Mouse (Mus musculus) kidney, embryonic 15.5 days (tissue): ENCODE data around the gene Gm5157. TPM values are rescaled to one million over a fixed set of nuclear protein-coding genes. Genes with fewer than 3 reads are reported as not detected.
"Not testable (repeated sequence)": the region's sequence is repeated elsewhere in the genome, so short reads cannot be mapped to it uniquely, and the experiment has no call there.

Source experiments
- ATAC-seq: fragments of 200-750 bp; cut with Nextera tagmentation; replicated peaks from 2 replicates; pipeline ENCODE4 v1.8.0; 2017; ENCODE audit warnings: moderate TSS enrichment; ENCODE audit not compliant: low FRiP score
- H3K27ac ChIP-seq: fragments of 300-500 bp; sonication (generic); 2 replicates; pipeline ENCODE4 v1.5.1; 2015; ENCODE audit warnings: mild to moderate bottlenecking, inconsistent platforms
- H3K27me3 ChIP-seq: fragments of 300-500 bp; sonication (generic); 2 replicates; pipeline ENCODE4 v1.6.1; 2015; ENCODE audit warnings: inconsistent platforms
- H3K36me3 ChIP-seq: fragments of 300-500 bp; sonication (generic); 2 replicates; pipeline ENCODE4 v1.6.1; 2015; ENCODE audit warnings: inconsistent platforms
- H3K4me1 ChIP-seq: fragments of 300-500 bp; sonication (generic); 2 replicates; pipeline ENCODE4 v1.6.1; 2015; ENCODE audit warnings: inconsistent platforms
- H3K4me2 ChIP-seq: fragments of 300-500 bp; sonication (generic); 2 replicates; pipeline ENCODE4 v1.6.1; 2015; ENCODE audit warnings: moderate library complexity, mild to moderate bottlenecking, inconsistent platforms
- H3K4me3 ChIP-seq: fragments of 300-500 bp; sonication (generic); replicated peaks from 2 replicates; pipeline ENCODE4 v1.5.1; 2015; ENCODE audit warnings: mild to moderate bottlenecking, inconsistent platforms
- H3K9ac ChIP-seq: fragments of 300-500 bp; sonication (generic); 2 replicates; pipeline ENCODE4 v1.6.1; 2015; ENCODE audit warnings: mild to moderate bottlenecking, inconsistent platforms
- H3K9me3 ChIP-seq: fragments of 300-500 bp; sonication (generic); replicated peaks from 2 replicates; pipeline ENCODE4 v1.6.1; 2016; ENCODE audit warnings: inconsistent platforms
- WGBS: fragments of 180-500 bp; shearing (Covaris S2); methylation state at CpG from one replicate; pipeline ENCODE4 v1.1.7; 2015; ENCODE audit warnings: mixed read lengths; 5-methylcytosine and 5-hydroxymethylcytosine counted together
- polyA plus RNA-seq: library from polyadenylated mRNA; unstranded; fragments of >200 nt; fragmentation: Nextera tagmentation; extraction: Ambion mirVana; gene quantifications from 2 replicates; pipeline ENCODE4 v1.2.1, GENCODE M21; 2015

Gm5157 gene
- polyA plus RNA-seq, result not detected in 2 replicates

DNA sequence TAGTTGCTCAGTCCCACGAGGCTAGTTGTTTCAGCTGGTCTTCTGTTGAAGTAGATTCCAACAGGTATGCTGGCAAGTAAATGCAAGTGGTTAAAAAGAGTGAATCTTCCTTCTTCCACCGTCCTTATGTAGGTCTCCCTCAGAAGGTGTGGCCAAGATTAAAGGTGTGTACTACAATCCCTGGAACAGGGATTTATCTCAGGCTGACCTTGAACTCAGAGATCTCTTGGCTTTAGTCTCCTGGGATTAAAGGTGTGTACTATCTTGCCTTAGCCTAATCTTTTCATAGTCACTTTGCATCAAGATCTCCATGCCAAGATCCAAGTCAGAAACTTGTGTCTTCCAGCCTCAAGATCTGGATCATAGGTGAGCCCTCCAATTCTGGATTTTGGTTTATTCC is at the start of gene Gm5157:
Gene Gm5157, minus strand, starts transcription at position 101 of the 400 bp plus-strand sequence.
- not testable (repeated sequence) for ATAC-seq
- WGBS, result 61% methylated on average over 1 of the region's 2 CpGs

DNA sequence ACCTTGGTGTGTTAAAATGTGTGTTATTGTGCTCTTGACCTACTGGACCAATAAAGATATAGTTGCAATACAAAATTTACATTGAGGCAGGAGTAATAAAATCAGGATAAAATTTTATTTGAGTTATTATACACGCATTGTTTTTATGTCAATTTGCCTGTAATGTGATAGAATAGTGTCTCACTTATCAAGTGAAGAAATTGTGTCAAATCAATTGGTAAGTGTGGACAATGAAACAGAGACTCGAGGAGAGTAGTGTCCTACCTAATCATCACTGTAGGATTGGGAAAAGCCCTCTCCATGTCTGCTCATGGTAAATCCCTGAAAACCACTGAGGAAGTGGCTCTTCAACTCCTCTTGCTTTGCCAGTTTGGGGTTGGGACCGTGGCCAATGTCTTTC is 28.3 kb downstream of the Gm5157 start, which contains the start of gene Vmn1r123:
Gene Vmn1r123, plus strand, starts transcription at position 301 of the 400 bp plus-strand sequence.
- not testable (repeated sequence) for H3K4me2 ChIP-seq, H3K9me3 ChIP-seq, H3K36me3 ChIP-seq, ATAC-seq, H3K4me1 ChIP-seq, H3K27me3 ChIP-seq, H3K9ac ChIP-seq, H3K4me3 ChIP-seq, H3K27ac ChIP-seq
- 29% methylated on average over 1 of the region's 3 CpGs for WGBS

More for the DNA sequence above, at the start of gene Gm5157:
- not testable (repeated sequence) for H3K4me2 ChIP-seq, H3K4me3 ChIP-seq, H3K4me1 ChIP-seq, H3K27me3 ChIP-seq, H3K9me3 ChIP-seq, H3K36me3 ChIP-seq, H3K27ac ChIP-seq, H3K9ac ChIP-seq

Other genes starting within 250 kb of the Gm5157 start
- gene Vmn1r119, start 178.0 kb downstream of the Gm5157 start, polyA plus RNA-seq, result not detected in 2 replicates
- not detected in 2 replicates for gene Vmn1r120, start 136.6 kb downstream of the Gm5157 start, polyA plus RNA-seq
- not detected in 2 replicates for gene Vmn1r121, start 91.9 kb downstream of the Gm5157 start, polyA plus RNA-seq
- not detected in 2 replicates for gene Vmn1r122, start 56.3 kb downstream of the Gm5157 start, polyA plus RNA-seq
- gene Vmn1r123, start 28.2 kb downstream of the Gm5157 start, polyA plus RNA-seq, result not detected in 2 replicates
- gene Vmn1r124, start 70.2 kb upstream of the Gm5157 start, polyA plus RNA-seq, result not detected in 2 replicates
- not detected in 2 replicates for gene Vmn1r125, start 81.8 kb upstream of the Gm5157 start, polyA plus RNA-seq
- gene Vmn1r126, start 111.0 kb upstream of the Gm5157 start, polyA plus RNA-seq, result not detected in 2 replicates
- gene Vmn1r127, start 129.4 kb upstream of the Gm5157 start, polyA plus RNA-seq, result not detected in 2 replicates
- gene Vmn1r128, start 158.9 kb upstream of the Gm5157 start, polyA plus RNA-seq, result not detected in 2 replicates
- not detected in 2 replicates for gene Vmn1r129, start 170.9 kb upstream of the Gm5157 start, polyA plus RNA-seq
- gene Gm6882, start 242.3 kb upstream of the Gm5157 start, polyA plus RNA-seq, result not detected in 2 replicates